Mouse (Mus musculus): Measurements from ENCODE around the gene Fam135a.

DNA sequence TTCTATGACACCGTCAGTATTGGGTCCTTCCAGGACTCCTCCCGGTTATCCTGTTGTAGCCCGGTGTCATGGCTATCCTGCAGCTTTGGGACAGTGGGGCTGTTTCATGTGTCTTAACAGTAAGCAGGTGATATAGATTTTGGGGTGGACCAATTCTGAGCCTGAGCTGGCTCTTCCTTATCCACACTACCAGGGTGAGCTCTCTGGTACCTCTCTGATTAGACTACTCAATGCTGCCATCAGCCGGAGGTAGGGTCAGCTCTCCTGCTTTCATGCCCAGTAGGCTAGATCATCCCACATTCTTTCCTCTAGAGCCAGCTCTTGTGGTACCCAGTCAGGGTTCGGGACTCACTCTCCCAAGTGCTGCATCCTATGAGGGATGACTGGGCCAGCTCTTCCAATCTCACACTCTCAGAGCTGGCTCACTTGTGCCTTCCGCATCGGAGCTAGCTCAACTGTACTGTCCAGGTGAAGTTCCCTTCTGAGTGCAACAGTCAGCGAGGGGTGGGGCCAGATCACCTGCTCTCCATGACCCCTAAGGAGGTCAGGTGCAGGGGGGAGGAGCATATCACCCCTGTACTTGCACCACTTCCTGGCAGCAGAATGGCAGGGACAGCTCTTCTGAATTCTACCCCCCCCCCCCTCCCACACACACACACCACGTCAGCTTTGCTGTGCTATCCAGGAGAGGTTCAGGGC, 132.0 kb downstream of the Fam135a start:
- TF ChIP-seq CTCF (IDR thresholded peaks at IDR 0.05; ENCODE audit: control insufficient read depth, insufficient read depth, low read length) (no peak), POLR2A (IDR thresholded peaks at IDR 0.05; ENCODE audit: borderline replicate concordance, control insufficient read depth, low read depth, low read length) (no peak)
